Mouse (Mus musculus): ENCODE data around the gene Gm3147. TPM values are rescaled to one million over a fixed set of nuclear protein-coding genes. Genes with fewer than 3 reads are reported as not detected.
"Not testable (repeated sequence)": the region's sequence is repeated elsewhere in the genome, so short reads cannot be mapped to it uniquely, and the experiment has no call there.

The Gm3147 gene
- polyA plus RNA-seq (2012; fragmentation: generic; extraction: Trizol): 0.07 TPM
- long read RNA-seq, experiment 1: 0 reads
- long read RNA-seq, experiment 2: 0 reads

DNA sequence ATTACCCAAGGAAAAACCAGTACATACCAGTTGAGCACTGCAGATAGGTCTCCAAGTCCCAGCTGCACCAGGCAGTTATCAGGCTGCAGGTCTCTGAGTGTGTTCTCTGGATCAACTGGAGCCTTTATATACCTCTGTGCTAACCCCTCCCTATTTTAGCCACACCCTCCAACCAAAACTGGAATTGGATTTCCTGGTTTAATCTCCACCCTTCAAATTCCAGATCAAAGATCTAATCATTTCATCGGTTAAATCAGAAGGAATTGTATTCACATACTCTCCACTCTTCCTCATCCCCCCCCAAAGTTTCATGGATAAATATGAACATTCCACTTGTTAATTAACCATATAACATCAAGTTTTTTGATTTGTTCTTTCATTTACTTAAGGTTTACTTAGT lies at the start of gene Gm3147:
TSS of gene Gm3147 (minus strand) at position 101 of the 400 bp plus-strand sequence.
- H3K79me2 ChIP-seq (ENCODE audit: control insufficient read depth, insufficient read depth); H3K4me3 ChIP-seq (ENCODE audit: insufficient read depth, poor library complexity, severe bottlenecking); H3ac ChIP-seq (ENCODE audit: control insufficient read depth, insufficient read length, low read depth); H3K79me3 ChIP-seq (ENCODE audit: low read depth); H3K27me3 ChIP-seq (ENCODE audit: control insufficient read depth, insufficient read depth, insufficient read length); H3K36me3 ChIP-seq (ENCODE audit: control insufficient read depth, insufficient read depth): not testable (repeated sequence)

DNA sequence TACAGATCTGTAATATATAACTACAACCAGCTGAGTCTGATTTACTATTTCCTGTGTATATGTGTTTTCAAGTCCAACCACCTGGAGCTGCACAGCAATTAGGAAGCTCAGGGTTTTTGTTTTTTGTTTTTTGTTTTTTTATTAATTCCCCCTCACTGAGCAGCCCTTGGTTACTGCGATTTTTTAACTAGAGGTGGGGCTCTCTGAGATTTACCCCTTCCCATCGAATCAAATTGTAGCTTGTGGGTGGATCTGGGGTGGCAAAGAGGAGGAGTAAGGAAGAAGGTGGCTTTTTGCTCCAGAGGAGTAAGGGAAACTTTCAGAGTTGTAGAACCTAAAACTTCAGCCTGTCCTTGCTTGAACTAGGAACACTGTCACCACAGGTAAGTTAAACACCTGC lies 31.9 kb upstream of the Gm3147 start, which contains the start of gene Gm6205:
TSS of gene Gm6205 (plus strand) at position 301 of the 400 bp plus-strand sequence.
- H3K4me3 ChIP-seq (ENCODE audit: insufficient read depth, poor library complexity, severe bottlenecking); H3K36me3 ChIP-seq (ENCODE audit: control insufficient read depth, insufficient read depth); H3ac ChIP-seq (ENCODE audit: control insufficient read depth, insufficient read length, low read depth); H3K79me2 ChIP-seq (ENCODE audit: control insufficient read depth, insufficient read depth); H3K79me3 ChIP-seq (ENCODE audit: low read depth); H3K27me3 ChIP-seq (ENCODE audit: control insufficient read depth, insufficient read depth, insufficient read length): not testable (repeated sequence)

DNA sequence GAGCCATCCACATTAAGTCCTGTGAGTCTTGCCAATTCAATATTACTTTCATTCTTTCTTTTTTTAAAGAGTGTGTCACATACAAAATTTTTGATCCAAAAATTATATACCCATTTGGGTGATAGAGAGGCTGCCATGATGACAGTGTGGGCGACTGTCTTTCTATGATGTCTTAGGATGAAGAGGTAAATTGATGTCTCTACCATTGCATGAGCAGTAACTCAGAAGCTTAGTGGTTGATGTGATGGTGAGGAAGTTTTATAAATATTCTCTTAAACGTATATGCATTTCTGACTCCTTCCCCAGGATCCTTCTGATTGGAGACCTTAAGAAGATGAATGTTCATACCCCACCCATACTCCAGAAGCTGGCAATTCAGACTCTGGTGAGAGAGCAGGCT lies 7.5 kb upstream of the Gm3147 start, which contains the start of gene Gm6509:
TSS of gene Gm6509 (plus strand) at position 301 of the 400 bp plus-strand sequence.
- not testable (repeated sequence) for H3K27me3 ChIP-seq (ENCODE audit: control insufficient read depth, insufficient read depth, insufficient read length); H3K79me3 ChIP-seq (ENCODE audit: low read depth); H3K36me3 ChIP-seq (ENCODE audit: control insufficient read depth, insufficient read depth); H3K79me2 ChIP-seq (ENCODE audit: control insufficient read depth, insufficient read depth); H3ac ChIP-seq (ENCODE audit: control insufficient read depth, insufficient read length, low read depth); H3K4me3 ChIP-seq (ENCODE audit: insufficient read depth, poor library complexity, severe bottlenecking)

Other genes with a start within 250 kb of the Gm3147 start
- gene Gm7682, start 170.6 kb downstream of the Gm3147 start, polyA plus RNA-seq (2012; fragmentation: generic; extraction: Trizol): 0.07 TPM
- gene Gm3139, start 90.1 kb downstream of the Gm3147 start, polyA plus RNA-seq (2012; fragmentation: generic; extraction: Trizol): not detected
- 0.13 TPM for gene Gm6509, start 7.6 kb upstream of the Gm3147 start, polyA plus RNA-seq (2012; fragmentation: generic; extraction: Trizol)
- gene Gm6205, start 32.0 kb upstream of the Gm3147 start, polyA plus RNA-seq (2012; fragmentation: generic; extraction: Trizol): not detected
- not detected for gene Gm3183, start 249.1 kb upstream of the Gm3147 start, polyA plus RNA-seq (2012; fragmentation: generic; extraction: Trizol)

All from C2C12 (cell line).